Mouse (Mus musculus) Patski (cell line): ENCODE results near the gene Ppp2r1a. TPM values are rescaled to one million over a fixed set of nuclear protein-coding genes. Genes with fewer than 3 reads are reported as not detected.
A peak's percentile ranks its signal among the peaks of the same experiment; 100 is the strongest.

ENCODE experiments used
- ATAC-seq: fragments of 100-300 bp; one replicate; pipeline ENCODE4 v1.8.0; 2021
- CTCF ChIA-PET: fragments of 350-600 bp; sonication (Branson Sonifier 250); formaldehyde crosslinking; loops from one replicate; lab custom pipeline; 2022; ENCODE audit warnings: inconsistent platforms; lab: Charles Lee
- POLR2A ChIA-PET: fragments of 350-600 bp; sonication (Branson Sonifier 250); formaldehyde crosslinking; loops from one replicate; lab custom pipeline; 2022; ENCODE audit warnings: antibody characterized with exemption, inconsistent platforms; lab: Charles Lee
- DNase-seq: peaks from one replicate; pipeline ENCODE4 v3.0.0-alpha.2; 2011; ENCODE audit warnings: low read depth, low spot score
- H3K27me3 ChIP-seq: fragments of 371-371 bp; one replicate; pipeline ENCODE4 v1.5.1; 2021
- CTCF ChIP-seq: fragments of 100-300 bp; IDR thresholded peaks from one replicate; pipeline ENCODE4 v1.5.1; 2021
- in situ Hi-C: fragments of 300-500 bp; cut with MboI; formaldehyde crosslinking; loops from 3 replicates; pipeline ENCODE4 v1.11.1; 2018; ENCODE audit warnings: low pct_unique_long_range_greater_than_20kb, mixed read lengths
- polyA plus RNA-seq: library from polyadenylated mRNA; unstranded; gene quantifications from one replicate; pipeline ENCODE4 v1.2.3, GENCODE M21; 2021

Ppp2r1a gene
- polyA plus RNA-seq, 1 experiment from 2014 or later = 347 TPM

DNA sequence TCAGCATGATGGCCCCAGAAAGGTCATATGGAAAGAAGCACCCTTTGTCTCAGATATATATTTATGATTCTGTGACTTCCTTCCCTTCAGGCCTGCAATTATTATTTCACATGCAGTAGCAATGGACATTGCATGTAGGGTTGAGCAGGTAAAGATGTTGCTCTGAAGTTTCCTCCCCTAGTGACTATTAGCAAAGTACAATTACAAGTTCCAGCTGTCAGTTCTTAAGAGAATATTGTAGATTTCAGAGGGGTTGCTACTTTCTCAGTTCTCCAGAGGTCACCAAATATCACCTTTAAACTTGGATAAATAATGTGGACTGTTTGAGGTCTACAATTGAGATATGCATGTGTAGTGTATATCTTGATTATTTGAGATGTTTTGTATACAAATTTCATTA, 51.3 kb downstream of the Ppp2r1a start, which contains the start of gene Vmn1r233:
Vmn1r233 (minus strand) TSS at position 101 of the 400 bp plus-strand sequence.
- ChIA-PET CTCF (no interaction called here), POLR2A (no interaction called here)
- in situ Hi-C loops = no loop called here
- DNase-seq = no peak
- ATAC-seq = no peak
- TF ChIP-seq CTCF = no peak
- peaks cover 51% of the 10 kb centered on the region for H3K27me3 ChIP-seq

DNA sequence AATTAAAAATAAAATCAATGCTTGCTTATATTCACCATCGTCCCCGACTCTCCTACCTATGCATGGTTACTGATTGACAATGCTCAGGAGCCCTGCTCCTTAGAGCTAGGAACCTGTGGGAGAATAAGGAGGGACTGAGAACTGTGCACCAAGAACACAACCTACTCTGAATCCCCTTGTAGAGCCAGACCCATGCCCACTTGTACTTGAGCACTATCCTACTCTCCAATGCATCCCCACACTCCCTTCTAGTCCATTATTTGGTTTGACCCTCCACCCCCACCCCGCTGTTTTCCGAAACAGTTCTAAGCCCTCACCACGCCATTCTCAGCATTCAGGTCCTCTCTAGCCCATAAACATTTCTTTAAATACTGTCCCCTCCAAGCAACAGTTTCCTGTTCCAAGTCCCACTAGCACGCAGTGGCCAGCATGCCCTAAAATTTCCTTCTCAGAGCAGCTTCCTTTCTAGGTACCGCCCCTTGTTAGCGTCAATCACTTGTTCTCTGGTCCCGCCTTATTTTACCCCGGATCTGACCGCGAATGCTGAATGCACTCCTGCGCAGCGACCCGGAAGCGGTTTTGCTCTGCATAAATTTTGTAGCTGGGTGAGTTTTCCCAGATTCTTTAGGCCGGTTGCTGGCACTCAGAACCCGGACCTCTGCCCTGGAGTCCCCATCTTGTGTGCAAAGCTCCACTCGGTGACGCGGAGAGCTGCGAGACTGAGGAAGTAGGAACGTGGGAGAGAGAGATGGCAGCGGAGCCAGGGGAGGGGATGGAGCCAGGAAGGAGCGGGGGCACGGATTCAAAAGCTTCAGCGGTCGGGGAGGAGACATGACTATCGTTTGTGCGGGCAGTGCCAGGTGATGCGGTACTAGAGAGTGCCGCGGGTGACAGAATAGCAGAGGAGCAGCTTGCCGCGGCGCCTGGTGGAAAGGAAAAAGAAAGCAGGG, 63.5 kb downstream of the Ppp2r1a start, which contains the start of gene Zfp160:
Zfp160 (plus strand) TSS at position 522 of the 950 bp plus-strand sequence.
- POLR2A ChIA-PET = interaction anchor here (1.3 kb wide), 1 partner anchor 64 kb away, joined by 3 read pairs; the partner anchor contains the start of gene Ppp2r1a
- no peaks in the 10 kb centered on the region for H3K27me3 ChIP-seq
- DNase-seq (peak; percentile 46), ATAC-seq (peak; percentile 96)
- TF ChIP-seq CTCF = peak; percentile 36
- CTCF ChIA-PET = no interaction called here
- in situ Hi-C loops = loop anchor here (5.0 kb wide), 1 partner anchor 46 kb away; no protein-coding TSS in a partner anchor

DNA sequence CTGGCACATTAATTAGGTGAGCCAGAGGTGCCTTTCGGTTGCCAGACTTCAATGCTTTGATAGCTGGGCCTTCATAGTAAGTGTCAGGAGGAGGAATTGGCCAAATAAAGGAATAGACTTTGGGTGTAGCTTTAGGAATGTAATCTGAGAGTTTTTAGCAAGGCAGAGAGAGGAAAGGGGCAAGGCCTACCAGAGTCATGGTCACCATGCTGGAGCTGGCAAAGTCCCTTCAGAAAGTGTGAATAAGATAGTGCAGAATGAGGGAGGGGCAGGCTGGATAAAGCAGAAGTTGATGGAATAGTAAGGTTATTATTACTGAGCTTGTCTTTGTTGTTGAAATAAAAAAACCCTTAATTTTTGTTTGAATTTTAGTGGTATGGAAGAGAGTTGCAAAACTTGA, 64.6 kb downstream of the Ppp2r1a start:
- ChIA-PET POLR2A (interaction anchor here (1.3 kb wide), 1 partner anchor 65 kb away, joined by 3 read pairs; the partner anchor contains the start of gene Ppp2r1a), CTCF (no interaction called here)
- peak; percentile 10 for ATAC-seq
- no peak for DNase-seq
- no peak for TF ChIP-seq CTCF
- H3K27me3 ChIP-seq = no peaks in the 10 kb centered on the region
- in situ Hi-C loops = loop anchor here (5.0 kb wide), 1 partner anchor 47 kb away; no protein-coding TSS in a partner anchor

Other genes with a start within 250 kb of the Ppp2r1a start
- gene Vmn1r227, start 215.5 kb upstream of the Ppp2r1a start, polyA plus RNA-seq = not detected
- gene Vmn1r228, start 159.2 kb upstream of the Ppp2r1a start, polyA plus RNA-seq = not detected
- not detected for gene Vmn1r229, start 133.8 kb upstream of the Ppp2r1a start, polyA plus RNA-seq
- not detected for gene Vmn1r230, start 104.9 kb upstream of the Ppp2r1a start, polyA plus RNA-seq
- gene Vmn1r231, start 40.2 kb upstream of the Ppp2r1a start, polyA plus RNA-seq = not detected
- gene Vmn1r232, start 25.6 kb upstream of the Ppp2r1a start, polyA plus RNA-seq = not detected
- not detected for gene Vmn1r233, start 51.2 kb downstream of the Ppp2r1a start, polyA plus RNA-seq
- gene Zfp160, start 63.6 kb downstream of the Ppp2r1a start, polyA plus RNA-seq = 22.2 TPM